Mouse (Mus musculus) adipocyte (in vitro differentiated cells): Measurements from ENCODE around the gene L3mbtl2.
"Not testable (repeated sequence)": the region's sequence is repeated elsewhere in the genome, so short reads cannot be mapped to it uniquely, and the experiment has no call there.

Experiments
- DNase-seq: peaks from one replicate; pipeline ENCODE4 v3.0.0-alpha.2; 2016; ENCODE audit warnings: low spot score

L3mbtl2 gene

DNA sequence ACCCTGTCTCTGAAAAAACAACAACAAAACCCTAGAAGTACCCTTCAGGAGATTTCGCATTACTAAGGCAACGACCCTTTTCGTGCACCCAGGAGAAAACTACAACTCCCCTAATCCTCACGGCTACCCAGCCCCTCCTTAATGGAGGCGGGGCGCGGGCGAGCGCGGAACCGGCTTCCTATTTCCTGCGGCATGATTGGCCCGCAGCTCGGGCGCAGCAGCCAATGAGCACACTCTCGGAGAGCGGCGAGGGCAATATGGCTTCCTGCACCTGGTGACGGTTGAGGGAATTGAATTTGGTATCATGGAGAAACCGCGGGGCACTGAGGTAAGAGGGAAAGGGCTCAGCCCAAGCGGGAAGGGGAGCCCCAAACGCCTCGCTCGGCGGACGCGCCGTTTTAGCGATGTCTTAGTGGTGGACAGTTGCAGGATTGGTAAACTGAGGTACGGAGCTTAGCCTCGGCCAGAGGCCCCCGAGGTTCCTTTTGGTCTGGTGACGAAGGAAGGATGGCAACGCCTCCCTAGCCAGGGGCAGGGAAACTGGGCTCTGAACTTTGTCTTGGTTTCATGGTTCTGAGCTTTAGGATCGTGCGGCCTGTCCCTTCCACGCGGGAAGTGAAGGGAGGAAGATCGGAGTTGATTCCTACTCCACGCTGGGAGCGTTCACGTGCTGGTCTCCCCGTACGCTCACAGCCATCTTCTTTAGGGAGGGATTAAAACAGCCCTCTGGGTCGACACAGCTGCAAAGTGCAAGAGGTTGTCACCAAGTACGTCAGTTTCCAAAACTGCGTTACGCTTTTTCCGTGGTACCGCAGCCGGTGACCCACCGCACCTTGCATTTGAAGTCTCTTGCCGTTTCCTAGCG is at the start of gene L3mbtl2:
Gene L3mbtl2 (plus strand): TSS at position 193 of the 865 bp plus-strand sequence.
- peak; percentile 90 for DNase-seq

DNA sequence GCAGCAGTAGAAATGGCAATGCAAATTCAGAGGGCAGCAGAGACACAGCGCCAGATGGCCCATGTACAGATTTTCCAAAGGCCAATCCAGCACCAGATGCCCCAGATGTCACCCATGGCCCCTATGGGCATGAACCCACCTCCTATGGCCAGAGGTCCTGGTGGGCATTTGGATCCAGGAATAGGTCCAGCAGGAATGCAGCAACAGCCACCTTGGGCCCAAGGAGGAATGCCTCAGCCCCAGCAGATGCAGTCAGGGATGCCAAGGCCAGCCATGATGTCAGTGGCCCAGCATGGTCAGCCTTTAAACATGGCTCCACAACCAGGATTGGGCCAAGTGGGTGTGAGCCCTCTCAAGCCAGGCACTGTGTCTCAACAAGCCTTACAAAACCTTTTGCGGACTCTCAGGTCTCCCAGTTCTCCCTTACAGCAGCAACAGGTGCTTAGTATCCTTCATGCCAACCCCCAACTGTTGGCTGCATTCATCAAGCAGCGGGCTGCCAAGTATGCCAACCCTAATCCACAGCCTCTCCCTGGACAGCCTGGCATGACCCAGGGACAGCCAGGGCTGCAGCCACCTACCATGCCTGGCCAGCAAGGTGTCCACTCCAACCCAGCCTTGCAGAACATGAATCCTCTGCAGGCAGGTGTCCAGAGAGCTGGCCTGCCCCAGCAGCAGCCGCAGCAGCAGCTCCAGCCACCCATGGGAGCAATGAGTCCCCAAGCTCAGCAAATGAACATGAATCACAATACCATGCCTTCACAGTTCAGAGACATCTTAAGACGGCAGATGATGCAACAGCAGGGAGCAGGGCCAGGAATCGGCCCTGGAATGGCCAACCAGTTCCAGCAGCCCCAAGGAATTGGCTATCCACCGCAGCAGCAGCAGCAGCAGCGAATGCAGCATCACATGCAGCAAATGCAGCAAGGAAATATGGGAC is 13.9 kb upstream of the L3mbtl2 start:
- peak; percentile 74 for DNase-seq

DNA sequence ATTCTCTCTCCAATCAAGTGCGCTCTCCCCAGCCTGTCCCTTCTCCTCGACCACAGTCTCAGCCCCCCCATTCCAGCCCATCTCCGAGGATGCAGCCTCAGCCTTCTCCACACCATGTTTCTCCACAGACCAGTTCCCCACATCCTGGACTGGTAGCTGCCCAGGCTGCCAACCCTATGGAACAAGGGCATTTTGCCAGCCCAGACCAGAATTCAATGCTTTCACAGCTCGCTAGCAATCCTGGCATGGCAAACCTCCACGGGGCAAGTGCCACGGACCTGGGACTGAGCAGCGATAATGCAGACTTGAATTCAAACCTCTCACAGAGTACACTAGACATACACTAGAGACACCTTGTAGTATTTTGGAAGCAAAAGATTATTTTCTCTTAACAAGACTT is 13.1 kb upstream of the L3mbtl2 start:
- DNase-seq = no peak

DNA sequence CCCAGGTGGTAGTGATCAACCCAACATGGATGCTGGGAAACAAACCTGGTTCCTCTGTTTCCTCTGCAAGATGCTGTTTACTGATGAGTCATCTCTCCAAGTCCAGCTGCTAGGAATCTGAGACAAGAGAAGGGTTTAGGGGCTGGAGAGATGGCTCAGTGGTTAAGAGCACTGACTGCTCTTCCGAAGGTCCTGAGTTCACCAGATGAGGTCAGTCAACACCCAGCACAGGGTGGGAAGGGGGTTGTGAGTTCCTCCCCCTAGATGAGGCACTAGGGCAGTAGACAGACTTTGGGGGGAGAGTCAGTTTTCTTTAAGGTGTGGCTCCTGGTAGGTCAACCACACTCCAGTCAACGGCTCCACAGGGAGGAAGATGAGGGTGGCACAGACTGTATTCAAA is 2.0 kb upstream of the L3mbtl2 start:
- DNase-seq = no peak

DNA sequence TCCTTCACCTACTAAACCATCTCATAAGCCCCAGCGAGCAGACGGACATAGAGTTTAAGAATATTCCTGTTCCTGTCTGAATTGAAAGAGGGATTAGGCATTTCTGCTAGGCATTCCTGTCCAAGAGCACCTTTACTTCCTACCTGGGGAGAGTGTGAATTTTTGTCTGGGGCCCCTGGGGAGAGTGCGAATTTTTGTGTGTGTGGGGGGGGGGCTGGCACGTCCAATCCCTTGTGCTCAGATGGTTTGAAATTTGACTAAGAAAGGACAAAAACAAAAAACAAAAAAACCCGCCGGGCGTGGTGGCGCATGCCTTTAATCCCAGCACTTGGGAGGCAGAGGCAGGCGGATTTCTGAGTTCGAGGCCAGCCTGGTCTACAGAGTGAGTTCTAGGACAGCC is 408 bp upstream of the L3mbtl2 start:
- DNase-seq = no peak

DNA sequence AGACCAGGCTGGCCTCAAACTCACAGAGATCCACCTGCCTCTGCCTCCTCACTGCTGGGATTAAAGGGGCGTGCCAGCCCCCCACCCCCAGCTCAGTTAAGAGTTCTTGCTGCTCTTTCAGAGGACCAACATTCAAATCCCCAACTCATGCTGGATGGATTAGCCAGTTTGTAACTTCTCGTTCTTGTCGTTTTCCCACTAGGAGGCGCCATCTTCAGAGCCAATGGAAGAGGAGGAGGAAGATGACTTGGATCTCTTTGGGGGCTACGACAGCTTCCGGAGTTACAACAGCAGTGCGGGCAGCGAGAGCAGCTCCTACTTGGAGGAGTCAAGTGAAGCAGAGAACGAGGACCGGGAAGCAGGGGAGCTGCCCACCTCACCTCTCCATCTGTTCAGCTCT is 3.3 kb downstream of the L3mbtl2 start:
- DNase-seq = no peak

DNA sequence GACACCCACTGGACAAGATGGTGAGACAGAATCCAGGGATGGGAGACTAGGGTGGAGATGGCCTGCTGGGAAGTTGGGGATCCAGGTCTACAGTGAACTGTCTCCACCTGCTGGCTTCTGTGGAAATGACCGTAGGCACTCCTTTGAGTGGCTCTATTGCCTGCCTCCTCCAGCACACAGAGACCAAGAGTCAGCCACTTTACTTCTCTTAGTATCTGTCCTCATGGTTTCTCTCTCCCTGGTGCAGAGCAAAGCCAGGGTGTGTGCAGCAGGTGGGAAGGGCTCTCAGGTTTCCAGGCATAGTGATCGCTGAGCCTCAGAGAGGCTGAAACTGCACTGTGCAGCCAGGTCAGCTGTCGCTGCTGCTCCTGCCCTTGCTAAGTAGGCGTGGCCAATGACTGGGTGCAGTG is 6.5 kb downstream of the L3mbtl2 start:
- peak; percentile 62 for DNase-seq

DNA sequence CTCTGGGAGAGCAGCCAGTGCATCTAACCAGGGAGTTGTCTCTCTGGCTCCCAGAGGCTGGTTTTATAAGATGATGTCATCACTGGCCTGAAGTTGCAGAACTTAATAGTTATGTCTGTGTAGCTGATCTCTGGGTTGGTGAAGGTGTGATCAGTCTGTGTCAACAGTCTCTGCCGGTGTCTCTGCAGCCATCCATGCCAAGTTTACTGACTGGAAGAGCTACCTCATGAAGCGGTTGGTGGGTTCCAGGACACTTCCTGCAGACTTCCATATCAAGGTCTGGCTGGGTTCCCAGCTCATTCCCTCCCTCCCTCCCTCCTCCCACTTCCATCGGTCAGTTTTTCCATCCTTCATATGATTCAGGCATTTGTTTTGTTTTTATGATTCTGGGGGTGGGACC is 12.9 kb downstream of the L3mbtl2 start:
- DNase-seq = no peak

DNA sequence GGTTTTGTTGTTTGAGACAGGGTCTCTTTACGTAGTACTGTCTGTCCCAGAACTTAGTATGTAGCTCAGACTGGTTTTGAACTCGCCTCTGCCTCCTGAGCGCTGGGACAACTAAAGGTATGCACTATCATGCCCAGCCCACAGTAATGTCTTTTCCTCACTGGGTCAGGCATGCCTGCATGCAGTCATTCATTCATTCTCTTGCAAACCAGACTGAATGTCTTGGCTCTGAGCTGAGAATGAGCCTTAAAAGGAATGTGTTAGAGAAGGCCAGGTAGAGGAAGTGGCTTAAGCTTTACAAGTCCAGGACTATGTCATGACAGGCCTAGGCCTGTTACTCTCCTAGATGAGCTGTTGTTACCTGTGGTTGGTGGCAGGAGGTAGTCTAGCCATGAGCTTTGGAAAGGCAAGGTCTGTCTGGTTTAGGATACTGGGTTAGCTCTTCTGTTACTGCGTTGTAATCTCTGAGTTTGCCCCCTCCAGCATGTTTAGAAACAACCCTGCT is 16.7 kb downstream of the L3mbtl2 start:
- DNase-seq = no peak

DNA sequence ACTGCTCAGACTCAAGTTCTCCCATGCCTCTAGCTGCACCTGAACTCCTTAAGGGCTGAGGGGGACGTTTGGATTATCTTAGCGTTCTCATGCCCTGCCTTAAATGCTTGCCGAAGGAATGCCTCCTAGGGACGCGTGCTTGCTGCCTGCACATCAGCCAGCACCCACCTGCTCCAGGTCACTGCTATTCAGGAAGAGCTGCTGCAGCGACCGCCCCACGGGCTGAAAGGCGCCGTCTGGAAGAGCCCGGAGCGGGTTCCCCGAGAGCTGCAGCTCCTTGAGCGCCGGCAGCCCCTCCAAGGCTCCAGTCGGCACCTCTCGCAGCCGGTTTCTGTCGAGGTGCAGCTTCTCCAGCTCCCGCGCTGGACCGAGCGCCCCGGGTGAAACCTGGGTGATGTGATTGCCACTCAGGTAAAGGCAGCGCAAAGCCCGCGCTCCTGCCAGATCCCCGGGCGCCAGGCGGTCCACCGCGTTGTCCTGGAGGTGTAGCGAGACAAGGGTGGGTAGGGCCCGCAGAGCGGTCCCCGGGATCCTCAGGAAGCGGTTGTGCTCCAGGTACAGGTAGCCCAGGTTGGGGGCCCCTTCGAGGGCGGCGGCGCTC is 29.8 kb downstream of the L3mbtl2 start:
- DNase-seq = no peak

DNA sequence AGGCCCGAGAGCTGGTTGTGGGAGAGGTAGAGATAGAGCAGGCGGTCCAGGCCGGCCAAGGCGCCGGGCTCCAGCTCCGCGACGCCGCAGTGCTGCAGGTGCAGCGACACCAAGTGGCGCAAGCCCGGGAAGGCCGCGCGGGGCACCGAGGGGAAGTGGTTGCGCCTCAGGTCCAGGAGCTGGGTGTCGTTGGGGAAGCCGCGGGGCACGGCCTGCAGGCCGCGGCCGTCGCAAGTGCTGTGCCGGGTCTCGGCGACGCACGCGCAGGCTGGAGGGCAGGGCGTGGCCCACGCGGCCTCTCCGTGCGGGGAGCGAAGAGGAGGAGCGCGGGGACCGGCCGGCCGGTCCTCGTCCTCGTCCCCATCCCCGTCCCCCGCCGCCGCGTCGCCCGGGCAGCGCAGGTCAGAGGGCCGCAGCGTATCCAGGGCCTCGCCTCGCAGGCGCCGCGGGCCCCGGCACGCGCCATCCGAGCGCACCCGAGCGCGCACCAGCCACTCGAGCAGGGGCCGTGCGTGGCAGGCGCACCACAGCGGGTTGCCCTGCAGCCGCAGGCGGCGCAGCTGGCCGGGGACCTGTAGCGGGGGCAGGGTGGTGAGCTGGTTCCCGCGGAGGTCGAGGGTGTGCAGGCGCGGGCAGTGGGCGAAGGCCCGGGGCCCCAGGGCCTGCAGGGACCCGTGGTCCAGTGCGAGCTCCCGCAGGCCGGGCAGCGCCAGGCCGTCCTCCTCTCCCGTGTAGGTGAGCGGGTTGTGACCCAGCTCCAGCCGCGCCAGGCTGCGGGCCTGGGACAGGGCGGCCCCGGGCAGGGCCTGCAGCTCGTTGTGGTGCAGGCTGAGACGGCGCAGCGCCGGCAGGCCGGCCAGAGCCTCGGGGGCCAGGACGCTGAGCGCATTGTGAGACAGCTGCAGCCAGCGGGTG is 30.5 kb downstream of the L3mbtl2 start:
- no peak for DNase-seq

DNA sequence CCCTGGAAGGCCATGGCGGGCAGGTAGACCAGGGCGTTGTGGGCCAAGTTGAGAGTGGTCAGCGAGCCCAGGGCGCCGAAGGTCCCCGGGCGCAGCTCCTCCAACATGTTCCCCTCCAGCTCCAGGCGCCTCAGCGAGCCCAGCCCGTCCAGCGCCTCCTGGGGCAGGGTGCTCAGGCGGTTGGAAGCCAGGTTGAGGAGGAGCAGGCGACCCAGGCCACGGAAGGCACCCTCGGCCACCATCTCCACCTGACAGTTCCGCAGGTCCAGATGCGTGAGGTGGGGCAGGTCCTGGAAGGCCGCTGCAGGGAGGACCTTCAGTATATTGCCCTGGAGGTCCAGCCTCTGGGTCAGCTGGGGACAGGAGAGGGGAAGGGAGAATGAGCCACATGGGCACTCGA is 31.2 kb downstream of the L3mbtl2 start:
- DNase-seq = no peak

DNA sequence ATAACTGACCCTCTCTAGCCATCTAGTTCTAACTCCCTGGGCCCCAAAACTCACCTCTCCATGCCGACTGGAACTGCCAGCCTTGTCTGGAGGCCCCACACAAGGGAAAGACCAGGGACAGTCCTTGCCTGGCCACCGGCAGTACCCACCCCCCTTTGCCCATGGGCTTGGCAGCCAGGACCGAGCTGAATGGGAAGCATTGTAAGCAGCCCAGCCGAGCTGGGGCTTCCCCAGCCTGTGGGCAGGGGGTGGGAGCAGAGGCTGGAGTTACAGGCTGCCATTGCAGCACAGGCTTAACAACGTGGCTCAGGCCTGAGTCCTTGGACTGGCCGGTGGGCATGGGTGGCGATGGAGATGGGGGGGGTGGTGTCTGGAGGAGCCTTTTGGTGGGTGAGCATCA is 33.5 kb downstream of the L3mbtl2 start, which contains the start of gene Chadl:
Gene Chadl (minus strand): TSS at position 113 of the 400 bp plus-strand sequence.
- no peak for DNase-seq

DNA sequence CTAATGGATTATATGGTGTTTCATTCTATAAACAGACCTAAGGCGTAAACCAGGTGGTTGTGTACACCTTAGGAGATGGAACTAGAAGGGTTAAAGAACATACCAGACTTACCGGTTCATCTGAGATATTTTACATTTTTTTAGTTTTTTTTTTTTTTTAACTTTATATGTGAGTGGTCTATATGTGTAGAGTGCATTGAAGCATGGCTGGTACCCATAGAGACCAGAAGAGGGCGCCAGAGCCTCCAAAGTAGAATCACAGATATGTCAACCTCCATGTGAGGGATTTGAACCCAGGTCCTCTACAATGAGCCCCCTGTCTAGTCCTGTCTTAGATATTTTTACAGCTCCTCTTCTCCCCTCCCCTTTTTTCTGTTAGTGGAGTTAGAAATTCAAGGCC is 34.2 kb downstream of the L3mbtl2 start:
- peak; percentile 42 for DNase-seq

DNA sequence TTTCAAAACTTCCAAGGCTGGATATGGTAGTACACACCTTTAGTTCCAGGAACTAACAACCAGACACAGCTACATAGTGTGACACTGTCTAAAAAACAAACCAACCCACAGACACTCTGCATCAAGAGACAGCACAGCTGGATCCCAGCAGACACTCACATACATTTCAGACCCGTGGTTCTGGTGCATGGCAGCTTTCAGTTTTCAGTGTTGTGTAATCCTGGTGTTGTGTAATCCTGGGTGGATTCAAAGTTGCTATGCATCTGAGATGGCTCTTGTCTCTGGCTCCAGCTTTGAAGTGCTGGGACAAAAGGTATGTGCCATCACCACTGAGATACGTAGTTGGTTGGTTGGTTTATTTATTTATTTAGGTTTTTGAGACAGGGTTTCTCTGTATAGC is 34.8 kb downstream of the L3mbtl2 start:
- DNase-seq = peak; percentile 38

DNA sequence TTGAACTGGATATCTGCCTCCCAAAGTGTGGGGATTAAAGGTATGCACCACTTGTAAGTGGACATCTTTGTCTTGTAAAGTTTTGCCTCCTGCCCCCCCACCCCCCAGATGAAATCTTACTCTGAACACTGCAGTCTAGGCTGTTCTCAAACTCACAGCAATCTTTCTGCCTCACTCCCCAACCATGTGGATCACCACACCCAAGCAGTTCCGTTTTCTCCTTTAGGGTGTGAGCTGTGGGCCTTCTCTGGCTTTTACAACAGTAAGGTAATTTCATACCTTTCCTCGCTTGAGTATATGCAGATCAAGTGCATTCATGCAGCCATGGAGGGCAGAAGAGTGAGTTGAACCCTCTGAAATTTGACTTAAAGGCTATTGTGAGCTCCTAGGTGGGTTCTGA is 36.5 kb downstream of the L3mbtl2 start:
- DNase-seq = no peak

DNA sequence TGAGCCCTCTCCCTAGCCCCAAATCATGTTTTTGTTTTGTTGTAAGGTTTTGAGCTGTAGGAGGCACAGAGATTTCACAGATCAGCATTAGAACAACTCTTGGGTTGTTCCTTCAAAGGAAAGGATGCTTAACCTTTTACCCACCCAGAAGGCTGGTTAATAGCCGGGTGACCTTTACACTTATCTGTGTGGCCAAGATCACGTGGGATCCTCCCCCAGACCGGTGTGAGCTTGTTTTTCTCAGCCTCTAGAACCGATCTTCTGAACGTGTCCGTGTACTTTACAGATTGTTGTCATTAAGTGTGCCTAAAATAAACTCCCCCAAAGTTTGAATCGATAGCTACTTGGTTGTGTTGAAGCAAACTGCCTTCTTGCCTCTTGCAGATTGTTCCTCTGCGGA is 36.9 kb downstream of the L3mbtl2 start:
- DNase-seq = peak; percentile 60

DNA sequence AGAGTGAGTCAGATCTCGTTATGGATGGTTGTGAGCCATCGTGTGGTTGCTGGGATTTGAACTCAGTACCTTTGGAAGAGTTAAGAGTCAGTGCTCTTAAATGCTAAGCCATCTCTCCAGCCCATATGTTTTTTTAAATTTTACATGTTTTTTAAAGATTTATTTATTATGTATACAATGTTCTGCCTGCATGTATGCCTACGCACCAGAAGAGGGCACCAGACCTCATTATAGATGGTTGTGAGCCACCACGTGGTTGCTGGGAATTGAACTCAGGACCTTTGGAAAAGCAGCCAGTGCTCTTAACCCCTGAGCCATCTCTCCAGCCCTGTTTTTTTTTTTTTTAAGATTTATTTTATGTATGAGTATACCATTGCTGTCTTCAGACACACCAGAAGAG is 37.7 kb downstream of the L3mbtl2 start:
- DNase-seq = not testable (repeated sequence)

DNA sequence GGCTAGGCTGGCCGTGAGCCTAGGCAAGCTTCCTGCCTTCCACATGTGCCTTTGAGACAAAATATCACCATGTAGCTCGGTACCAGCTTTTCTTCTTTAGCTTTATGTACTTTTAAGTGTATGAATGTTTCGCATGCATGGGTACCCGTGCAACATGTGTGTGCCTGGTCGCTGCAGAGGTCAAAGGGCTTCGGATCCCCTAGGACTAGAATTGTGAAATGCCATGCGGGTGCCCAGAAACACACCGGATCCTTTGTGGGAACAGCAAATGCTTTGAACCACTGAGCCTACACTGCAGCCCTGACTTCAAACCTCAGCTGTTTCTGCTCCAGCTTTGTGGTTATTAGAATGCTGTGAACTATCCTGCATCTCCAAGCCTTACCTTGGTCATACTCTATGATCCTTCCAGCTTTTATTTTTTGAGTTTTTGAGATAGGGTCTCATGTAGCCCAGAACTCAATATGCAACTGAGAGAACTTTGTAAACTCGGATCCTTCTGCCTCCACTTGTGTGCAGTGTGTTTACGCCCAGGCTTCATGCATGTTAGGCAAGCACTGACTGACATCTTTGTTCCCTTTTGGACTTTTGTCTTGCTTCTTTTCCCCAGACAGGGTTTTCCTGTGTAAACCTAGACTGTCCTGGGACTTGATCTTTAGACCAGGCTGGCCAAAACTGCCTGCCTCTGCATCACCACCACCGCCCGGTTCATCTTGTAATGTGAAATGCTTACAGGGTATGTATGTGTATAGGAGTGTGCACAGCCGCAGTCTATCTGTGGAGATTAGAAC is 38.8 kb downstream of the L3mbtl2 start:
- peak; percentile 32 for DNase-seq

DNA sequence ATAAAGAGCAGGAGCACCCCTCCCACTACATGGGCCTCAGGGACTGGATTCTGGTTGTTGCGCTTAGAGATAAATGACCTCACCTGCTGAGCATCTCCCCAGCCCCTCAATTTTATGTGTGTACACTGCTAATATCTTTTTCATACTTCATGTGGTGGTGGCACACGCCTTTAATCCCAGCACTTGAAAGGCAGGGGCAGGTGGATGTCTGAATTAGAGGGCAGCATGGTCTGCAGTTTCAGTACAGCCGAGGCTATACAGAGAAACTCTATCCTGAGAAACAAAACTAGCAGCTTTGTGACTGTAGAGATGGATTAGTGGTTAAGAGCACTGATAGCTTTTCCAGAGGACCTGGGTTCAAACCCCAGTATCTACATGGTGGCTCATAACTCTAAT is 39.4 kb downstream of the L3mbtl2 start:
- DNase-seq = no peak
